Mouse (Mus musculus) right cerebral cortex, postnatal 10 days (tissue): ENCODE results near the gene Hoxd11.
A peak's percentile ranks its signal among the peaks of the same experiment; 100 is the strongest.

Source experiments
- DNase-seq, 2 experiments: peaks; one replicate each; pipeline ENCODE4 v3.0.0; 2021; ENCODE audit warnings: low spot score in 2 of 2

The Hoxd11 gene

GRCm38 (mm10) chr2:74708676-74709075, 29.3 kb downstream of the Hoxd11 start:
- DNase-seq: no peak

DNA sequence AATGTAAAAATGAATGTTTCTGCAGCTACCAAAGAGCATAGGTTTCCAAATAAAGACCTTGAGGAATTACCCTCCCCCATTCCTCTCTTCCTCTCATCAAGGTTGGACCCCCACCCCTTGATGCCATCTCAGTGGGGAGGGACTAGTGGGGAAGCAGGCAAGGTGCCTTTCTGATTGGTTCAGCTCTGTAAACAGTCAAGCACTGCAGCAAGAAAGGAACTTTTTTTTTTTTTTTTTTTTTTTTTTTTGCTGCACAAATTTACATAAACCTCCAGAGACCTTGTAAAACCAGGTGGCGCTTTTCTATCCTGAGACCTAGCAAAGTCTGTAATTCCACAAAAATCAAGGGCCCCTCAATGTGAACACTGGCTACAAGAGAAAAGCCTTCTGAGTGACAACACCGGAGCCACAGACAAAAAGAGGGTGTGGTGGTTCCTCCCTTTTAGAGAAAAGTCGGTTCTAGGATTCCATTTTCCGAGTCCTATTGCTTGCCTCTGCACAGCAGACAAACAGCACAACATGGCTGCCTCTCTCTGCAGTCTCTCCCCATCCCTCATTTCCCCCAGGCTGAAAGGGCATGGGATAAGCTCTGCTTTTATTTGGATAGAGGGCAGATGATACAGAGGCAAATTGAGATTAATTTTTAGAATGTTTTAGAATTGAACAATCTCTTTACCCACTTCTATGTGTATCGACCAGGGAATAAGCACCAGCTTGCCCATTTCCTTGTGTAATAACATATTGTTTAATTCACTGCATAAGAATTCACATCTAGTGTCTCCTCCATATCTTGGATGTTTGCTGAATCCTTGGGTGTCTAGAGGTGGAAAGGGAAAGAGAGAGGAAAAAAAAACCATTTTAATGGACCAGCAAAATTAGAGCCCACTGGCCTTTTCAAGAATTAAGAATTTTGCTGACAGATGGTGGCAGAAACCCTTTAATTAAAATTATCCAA, 30.4 kb downstream of the Hoxd11 start:
- no peak for DNase-seq

DNA sequence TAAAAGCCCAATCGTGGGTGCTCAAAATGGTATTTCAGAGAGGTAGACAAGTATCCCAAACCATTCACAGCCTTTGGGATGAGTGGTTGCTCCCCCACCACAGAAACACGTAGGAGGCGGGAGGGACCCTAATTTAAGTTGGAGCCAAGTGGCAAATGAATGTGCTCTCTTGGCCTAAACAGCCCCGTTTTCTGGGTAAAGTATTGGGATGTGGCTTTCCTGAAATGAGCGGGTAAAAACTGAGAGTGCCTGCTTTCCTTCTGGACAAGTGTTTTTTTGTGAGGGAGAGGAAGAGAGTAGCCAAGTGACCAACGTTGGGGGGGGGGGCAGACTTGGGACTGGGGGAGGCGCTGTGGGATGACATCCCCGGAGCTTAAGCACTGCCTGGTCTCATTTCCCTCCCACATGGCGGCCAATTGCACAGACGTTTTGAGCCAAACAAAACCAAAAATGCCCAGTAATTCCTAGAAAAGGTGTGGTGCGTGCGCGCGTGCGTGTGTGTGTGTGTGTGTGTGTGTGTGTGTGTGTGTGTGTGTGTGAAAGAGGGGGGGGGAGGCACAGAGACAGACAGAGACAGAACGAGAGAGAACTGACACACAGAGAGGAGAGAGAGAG, 31.7 kb downstream of the Hoxd11 start:
- no peak for DNase-seq

DNA sequence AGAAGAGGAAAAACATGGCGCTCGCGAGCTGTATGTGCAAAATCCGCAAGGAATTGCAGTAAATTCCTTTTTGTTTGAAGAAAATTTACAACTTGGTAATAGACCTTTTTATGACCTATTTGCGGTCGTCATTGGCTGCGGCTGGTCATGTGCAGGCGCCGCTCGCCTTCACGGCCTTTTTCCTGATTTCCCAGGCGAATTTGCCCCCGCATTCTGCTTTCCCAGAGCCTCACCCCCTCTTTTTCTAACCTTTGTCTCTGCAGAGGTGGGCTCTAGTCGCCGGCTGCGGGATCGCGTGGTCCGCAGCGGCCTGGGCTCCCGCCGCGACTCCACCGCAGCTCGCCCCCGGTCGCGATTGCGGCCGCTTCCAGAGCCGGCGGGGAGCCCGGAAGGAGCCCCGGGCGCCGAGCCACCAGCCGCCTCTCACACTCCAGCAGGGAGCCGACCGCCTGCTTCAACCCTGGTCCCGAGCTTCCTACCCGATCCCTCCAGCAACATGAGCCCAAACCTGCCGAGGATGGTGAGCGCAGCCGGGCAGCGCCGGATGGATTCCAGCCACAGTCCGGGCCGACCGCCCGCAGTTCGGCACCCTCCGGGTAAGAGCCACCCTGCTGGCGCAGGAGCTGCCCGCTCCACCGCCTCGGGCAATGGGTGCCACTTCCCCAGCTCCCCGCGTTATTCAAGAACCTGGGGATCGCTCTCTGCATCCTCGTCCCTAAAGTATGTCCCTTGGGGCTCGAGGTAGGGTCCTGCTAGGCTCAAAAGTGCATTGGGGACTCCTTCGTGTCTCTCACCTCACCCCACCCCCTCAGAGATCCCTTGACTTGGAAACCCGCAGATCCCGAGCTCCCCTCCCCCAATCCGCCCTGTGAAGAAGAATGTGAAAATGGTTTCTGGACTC, 32.6 kb downstream of the Hoxd11 start, which contains the start of the genes Hoxd3 and Hoxd4:
Gene Hoxd3, plus strand, starts transcription at position 207 of the 901 bp plus-strand sequence.
Gene Hoxd4, plus strand, starts transcription at position 209 of the 901 bp plus-strand sequence.
- DNase-seq: no peak

DNA sequence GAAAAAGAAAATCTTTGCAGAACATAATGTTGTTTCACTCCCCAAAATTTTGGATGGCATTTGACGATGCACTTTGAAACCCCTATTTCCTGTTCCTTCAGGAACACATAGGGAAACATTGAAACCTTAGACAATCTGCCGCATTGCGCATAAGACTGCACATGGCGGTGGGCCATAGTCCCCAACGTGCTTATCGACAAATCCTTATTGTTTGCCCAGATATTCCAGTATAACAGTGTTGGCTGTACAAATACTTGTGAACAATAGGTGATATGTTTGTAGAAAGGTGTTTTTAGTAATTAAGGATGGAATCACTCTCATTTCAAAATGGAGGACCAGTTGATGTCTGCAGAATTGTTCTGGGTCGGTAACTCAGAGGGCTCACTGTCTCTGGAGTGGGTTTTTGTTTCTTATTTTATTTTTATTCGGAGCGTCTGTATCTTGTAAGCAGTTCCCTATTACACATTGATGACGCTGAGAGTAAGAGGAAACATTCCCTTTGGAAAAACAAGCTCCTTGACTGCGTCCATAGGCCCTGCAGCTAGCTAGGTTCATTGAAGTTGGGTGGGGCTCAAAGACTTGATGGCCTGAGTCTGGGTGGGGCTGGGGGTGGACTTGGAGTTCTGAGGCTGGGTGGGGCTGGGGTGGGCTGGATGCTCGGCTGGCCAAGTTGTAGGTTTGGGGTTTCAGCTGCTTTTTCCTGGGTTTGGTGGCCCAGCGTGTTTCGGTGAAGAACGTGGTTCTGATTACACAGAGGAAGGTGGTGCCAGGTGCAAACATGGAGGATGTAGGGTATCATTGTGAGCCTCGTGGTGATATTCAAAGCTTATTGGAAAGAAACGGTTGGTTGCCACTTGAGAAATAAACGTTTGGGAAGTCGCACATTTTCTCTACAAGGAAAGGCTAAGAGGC, 34.1 kb downstream of the Hoxd11 start:
- no peak for DNase-seq

GRCm38 (mm10) chr2:74714156-74714789, 34.9 kb downstream of the Hoxd11 start:
- DNase-seq: no peak

GRCm38 (mm10) chr2:74714881-74715280, 35.5 kb downstream of the Hoxd11 start:
- no peak for DNase-seq

- peak; percentile 68 to 84 for DNase-seq
These were observed 36.3 kb downstream of the Hoxd11 start for GRCm38 (mm10) chr2:74715504-74716241.

DNA sequence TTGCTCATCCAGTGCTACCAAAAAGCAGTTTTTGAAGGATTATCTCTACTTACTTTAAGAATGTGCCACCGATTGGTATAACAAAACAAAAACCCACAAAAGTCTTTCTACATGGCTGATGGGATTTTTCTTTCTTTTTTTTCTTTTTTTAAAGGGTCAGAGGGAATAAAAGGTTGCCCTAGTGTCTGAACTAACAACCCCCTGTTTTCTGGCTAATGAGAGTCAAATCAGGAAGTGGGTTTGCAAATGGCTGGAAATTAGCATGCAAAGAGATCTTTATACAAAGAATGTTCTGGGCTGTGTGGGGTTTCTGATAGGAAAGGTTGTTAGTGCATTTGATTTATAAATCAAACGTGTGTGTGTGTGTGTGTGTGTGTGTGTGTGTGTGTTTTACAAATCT, 41.0 kb downstream of the Hoxd11 start:
- DNase-seq: no peak

DNA sequence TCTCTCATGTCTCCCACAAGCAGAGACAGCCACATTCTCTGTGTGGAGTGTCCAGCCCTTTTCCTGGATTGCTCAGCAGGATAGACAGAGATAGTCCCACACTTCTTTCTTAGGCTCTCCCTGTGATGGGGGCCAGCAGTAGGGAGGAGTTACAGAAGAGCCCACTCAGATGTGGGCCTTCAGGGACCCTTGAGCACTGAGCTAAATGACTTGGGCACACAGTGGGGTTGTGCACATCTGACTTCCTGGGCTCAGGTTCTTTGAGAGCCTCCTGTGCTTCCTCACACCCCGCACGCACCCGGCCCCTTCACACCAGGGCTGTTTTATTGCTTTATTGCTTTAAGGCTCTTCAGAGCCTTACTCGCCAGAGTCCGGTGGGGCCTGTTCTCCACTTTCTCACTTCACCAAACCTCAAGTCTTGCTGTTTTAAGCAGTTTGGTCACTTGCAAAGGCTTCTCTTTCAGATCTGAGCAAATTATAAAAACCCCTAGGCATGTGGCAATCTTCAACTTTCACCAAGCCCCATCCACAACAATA, 41.7 kb downstream of the Hoxd11 start:
- DNase-seq: no peak

DNA sequence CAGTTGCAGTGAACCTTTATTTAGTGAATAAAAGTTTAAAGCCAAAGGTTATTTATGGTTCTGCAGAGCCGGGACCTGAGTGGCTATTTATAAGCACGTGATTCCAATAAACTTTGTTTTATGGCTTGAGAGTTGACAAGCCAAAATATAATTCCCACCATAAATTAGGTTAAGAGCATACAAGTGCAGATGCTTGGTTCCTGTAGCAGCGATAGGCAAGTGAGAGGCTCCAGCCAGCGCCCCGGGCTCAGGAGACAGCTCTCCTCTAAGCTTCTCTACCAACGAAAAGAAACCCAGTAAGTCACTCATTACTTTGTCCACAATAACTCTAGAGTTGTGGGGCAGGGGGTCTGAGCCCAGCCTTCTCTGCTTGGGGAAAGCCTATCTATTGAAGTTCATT, 42.5 kb downstream of the Hoxd11 start:
- DNase-seq: no peak

- no peak for DNase-seq
These were observed 43.6 kb downstream of the Hoxd11 start for GRCm38 (mm10) chr2:74722949-74723348.

GRCm38 (mm10) chr2:74724244-74725015, 45.1 kb downstream of the Hoxd11 start:
- DNase-seq: no peak

DNA sequence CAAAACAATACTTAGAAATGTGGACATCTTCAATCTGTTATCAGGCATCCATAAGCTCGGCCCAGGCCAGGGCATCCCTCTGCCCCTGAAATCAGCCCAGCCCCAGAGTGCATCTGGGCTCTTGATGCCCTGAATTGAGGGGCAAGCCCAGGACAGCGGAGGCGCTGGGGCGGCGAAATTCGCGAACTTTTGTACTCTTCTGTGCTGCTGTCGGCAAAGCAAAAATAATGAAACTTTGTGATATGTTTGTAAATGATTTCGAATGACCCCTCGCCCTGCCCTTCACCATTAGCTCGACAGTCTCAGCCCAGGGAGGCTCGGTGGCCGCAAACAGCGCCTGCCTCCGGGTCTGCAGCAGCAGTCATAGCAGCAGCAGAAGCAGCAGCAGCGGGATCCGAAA, 45.8 kb downstream of the Hoxd11 start:
- DNase-seq: no peak

DNA sequence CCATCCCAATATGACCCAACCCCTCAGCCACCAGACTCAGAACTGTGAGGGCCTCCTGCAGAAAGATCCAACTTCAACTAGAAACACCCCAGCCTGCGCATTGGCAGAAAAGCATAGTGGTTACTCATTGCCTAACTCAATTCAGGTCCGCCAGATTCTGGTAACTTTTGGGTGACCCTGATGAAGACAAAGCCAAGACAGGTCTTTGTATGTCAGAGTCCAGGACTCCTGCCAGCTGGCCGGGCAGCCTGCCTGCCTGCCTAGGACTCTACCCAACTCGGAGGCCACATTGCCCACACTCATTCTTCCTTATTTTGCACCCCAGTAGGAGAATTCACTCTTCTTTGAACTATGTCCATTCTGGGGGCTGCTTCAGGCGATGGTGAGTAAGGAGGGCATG, 47.2 kb downstream of the Hoxd11 start, which contains the start of gene Gm28230:
Gene Gm28230, plus strand, starts transcription at position 178 of the 400 bp plus-strand sequence.
- DNase-seq: no peak

DNA sequence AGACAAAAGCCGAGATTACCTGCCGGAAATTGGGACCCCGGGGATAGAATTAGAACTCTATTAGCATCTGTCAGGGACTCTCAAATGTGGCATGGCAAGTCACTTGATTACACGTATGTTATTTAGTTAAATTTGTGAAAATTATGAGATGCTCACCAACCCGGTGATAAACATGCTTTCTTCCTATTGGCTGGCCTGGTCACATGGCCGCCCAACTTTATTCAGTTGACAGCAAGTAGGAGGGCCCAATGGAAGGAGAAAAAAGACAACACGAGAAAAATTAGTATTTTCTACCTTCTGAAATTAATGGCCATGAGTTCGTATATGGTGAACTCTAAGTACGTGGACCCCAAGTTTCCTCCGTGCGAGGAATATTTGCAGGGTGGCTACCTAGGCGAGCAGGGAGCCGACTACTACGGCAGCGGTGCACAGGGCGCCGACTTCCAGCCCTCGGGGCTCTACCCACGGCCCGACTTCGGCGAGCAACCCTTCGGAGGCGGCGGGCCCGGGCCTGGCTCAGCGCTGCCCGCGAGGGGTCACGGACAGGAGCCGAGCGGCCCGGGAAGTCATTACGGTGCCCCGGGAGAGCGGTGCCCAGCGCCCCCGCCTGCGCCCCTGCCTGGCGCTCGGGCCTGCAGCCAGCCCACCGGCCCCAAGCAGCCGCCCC, 47.7 kb downstream of the Hoxd11 start:
- no peak for DNase-seq

DNA sequence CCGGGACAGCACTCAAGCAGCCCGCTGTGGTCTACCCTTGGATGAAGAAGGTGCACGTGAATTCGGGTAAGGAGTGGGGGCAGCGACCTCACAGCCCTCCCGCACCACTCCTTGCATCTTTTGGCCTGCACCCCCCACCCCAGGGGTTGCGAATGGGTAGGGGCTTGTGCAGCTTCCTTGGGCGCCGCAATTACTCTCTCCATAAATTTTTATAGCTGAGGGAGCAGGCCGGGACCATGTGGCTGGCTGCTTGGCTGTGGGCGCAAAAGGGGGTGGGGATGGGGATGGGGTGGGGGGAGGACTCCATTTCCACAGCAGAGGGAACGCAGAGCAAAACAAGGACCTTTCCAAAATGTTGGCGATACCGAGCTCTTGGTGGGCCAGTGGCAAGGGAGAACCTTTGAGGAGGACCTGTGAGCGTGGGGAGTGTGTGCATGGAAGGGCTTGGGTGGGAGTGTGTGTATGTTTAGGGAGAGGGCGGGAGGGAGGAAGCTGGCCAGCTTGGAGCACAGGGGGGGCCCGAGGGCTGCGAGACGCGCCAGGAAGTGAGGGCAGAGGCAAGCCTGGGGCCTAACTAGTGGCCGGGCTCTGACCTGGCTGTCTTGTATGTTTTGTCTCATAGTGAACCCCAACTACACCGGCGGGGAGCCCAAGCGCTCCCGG, 48.4 kb downstream of the Hoxd11 start:
- DNase-seq: no peak
